Mouse (Mus musculus) C2C12 (cell line): ENCODE results near the gene Miga1.

Experiments used
- CEBPB ChIP-seq: IDR thresholded peaks from one replicate; pipeline ENCODE4 v1.6.1; 2011; ENCODE audit warnings: low read depth, mild to moderate bottlenecking, control low read depth, moderate library complexity
- CTCF ChIP-seq: IDR thresholded peaks from one replicate; pipeline ENCODE4 v1.5.1; 2011; ENCODE audit not compliant: control insufficient read depth, insufficient read depth, insufficient read length
- MAX ChIP-seq: IDR thresholded peaks from one replicate; pipeline ENCODE4 v1.6.1; 2011; ENCODE audit warnings: mild to moderate bottlenecking, control low read depth
- MYOD1 ChIP-seq: IDR thresholded peaks from one replicate; pipeline ENCODE4 v1.6.1; 2011; ENCODE audit warnings: low read depth; ENCODE audit not compliant: control insufficient read depth, insufficient read length
- MYOG ChIP-seq: IDR thresholded peaks from one replicate; pipeline ENCODE4 v1.6.1; 2011; ENCODE audit not compliant: control insufficient read depth, insufficient read length; ENCODE audit errors: extremely low read depth
- USF1 ChIP-seq: IDR thresholded peaks from one replicate; pipeline ENCODE4 v1.6.1; 2011; ENCODE audit warnings: low read depth, mild to moderate bottlenecking, control low read depth, moderate library complexity

DNA sequence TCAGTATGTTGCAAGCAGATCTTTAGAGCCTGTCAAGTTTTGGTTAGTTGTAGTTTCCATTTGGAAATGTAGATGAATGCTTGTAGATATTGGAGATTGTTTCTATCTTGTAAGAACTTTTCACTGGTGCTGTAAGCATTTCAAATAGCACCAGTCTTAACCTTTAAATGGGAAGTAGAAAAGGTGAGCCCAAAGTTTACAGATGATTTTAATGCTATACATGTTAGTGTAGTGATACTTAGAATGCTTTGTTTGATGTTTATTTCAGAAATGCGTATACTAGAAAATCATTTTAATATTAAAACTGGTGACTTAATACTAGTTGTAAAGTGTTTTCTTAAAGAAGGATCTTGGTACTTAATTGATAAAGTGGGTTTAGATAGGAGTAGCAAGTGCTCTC is 104.4 kb downstream of the Miga1 start:
- no peak for TF ChIP-seq USF1
- no peak for TF ChIP-seq CTCF
- TF ChIP-seq MYOG, result no peak
- TF ChIP-seq CEBPB, result no peak
- no peak for TF ChIP-seq MAX
- no peak for TF ChIP-seq MYOD1
